Mouse (Mus musculus) neural tube, embryonic 14.5 days (tissue): ENCODE measurements around the gene Ankrd23. TPM values are rescaled to one million over a fixed set of nuclear protein-coding genes. Genes with fewer than 3 reads are reported as not detected.

Experiments
- ATAC-seq: fragments of 200-750 bp; cut with Nextera tagmentation; 2 replicates; pipeline ENCODE4 v1.8.0; 2017; ENCODE audit warnings: low read depth, mild to moderate bottlenecking, moderate TSS enrichment, moderate library complexity
- H3K27ac ChIP-seq: fragments of 300-500 bp; sonication (generic); 2 replicates; pipeline ENCODE4 v1.5.1; 2014; ENCODE audit warnings: low read depth, mild to moderate bottlenecking, control low read depth, low read length, moderate library complexity, mixed read lengths
- H3K27me3 ChIP-seq: fragments of 300-500 bp; sonication (generic); 2 replicates; pipeline ENCODE4 v1.6.1; 2014; ENCODE audit warnings: low read length; ENCODE audit not compliant: control insufficient read depth, insufficient read depth
- H3K36me3 ChIP-seq: fragments of 300-500 bp; sonication (generic); 2 replicates; pipeline ENCODE4 v1.6.1; 2014; ENCODE audit warnings: low read length, mixed read lengths; ENCODE audit not compliant: control insufficient read depth, insufficient read depth
- H3K4me1 ChIP-seq: fragments of 300-500 bp; sonication (generic); 2 replicates; pipeline ENCODE4 v1.6.1; 2014; ENCODE audit warnings: low read length; ENCODE audit not compliant: control insufficient read depth, insufficient read depth
- H3K4me2 ChIP-seq: fragments of 300-500 bp; sonication (generic); 2 replicates; pipeline ENCODE4 v1.6.1; 2014; ENCODE audit warnings: mild to moderate bottlenecking, low read depth, low read length, control low read depth
- H3K4me3 ChIP-seq: fragments of 300-500 bp; sonication (generic); 2 replicates; pipeline ENCODE4 v1.5.1; 2014; ENCODE audit warnings: low read depth, low read length, control low read depth, mixed read lengths
- H3K9ac ChIP-seq: fragments of 300-500 bp; sonication (generic); replicated peaks from 2 replicates; pipeline ENCODE4 v1.6.1; 2014; ENCODE audit warnings: low read depth, mild to moderate bottlenecking, control low read depth, low read length, mixed read lengths
- H3K9me3 ChIP-seq: fragments of 300-500 bp; sonication (generic); 2 replicates; pipeline ENCODE4 v1.6.1; 2016; ENCODE audit warnings: low read length; ENCODE audit not compliant: control insufficient read depth
- WGBS: fragments of 180-500 bp; shearing (Covaris S2); extraction: QIAGEN DNeasy Blood & Tissue Kit; methylation state at CpG from one replicate; pipeline ENCODE4 v1.1.7; 2014; 5-methylcytosine and 5-hydroxymethylcytosine counted together
- polyA plus RNA-seq: library from polyadenylated mRNA; unstranded; fragments of >200 nt; fragmentation: Nextera tagmentation; extraction: Ambion mirVana; gene quantifications from 2 replicates; pipeline ENCODE4 v1.2.1, GENCODE M21; 2014

Gene Ankrd23
- polyA plus RNA-seq, 1 experiment from 2014 or later: 14.9 TPM

- whole genome bisulfite sequencing: 2% methylated on average over 48 of the region's 51 CpGs
- H3K27ac ChIP-seq: peak within 1 kb of the TSS; percentile 87
Observed at GRCm38 (mm10) chr1:36511289-36512021, 25.2 kb downstream of the Ankrd23 start, which contains the start of gene Cnnm3. Gene Cnnm3 (plus strand): TSS chr1:36511867.

GRCm38 (mm10) chr1:36508238-36508637 is 28.4 kb downstream of the Ankrd23 start:
- no peaks in the 10 kb centered on the region for H3K9me3 ChIP-seq
- 90% methylated on average over 5 of the region's 5 CpGs for WGBS
- no peak for ATAC-seq
- H3K4me2 ChIP-seq: no peak overlapping the region
- peaks cover 6% of the 10 kb centered on the region; the same call in 1 of the 2 replicates for H3K27me3 ChIP-seq
- peaks cover 4% of the 10 kb centered on the region for H3K4me1 ChIP-seq
- H3K9ac ChIP-seq: no peak overlapping the region
- 0 out of 2 replicates have a peak, but pooled peaks cover 4% of the 10 kb centered on the region for H3K36me3 ChIP-seq
- H3K4me3 ChIP-seq: no peak overlapping the region
- no peak overlapping the region for H3K27ac ChIP-seq

More at GRCm38 (mm10) chr1:36511289-36512021, 25.2 kb downstream of the Ankrd23 start, which contains the start of gene Cnnm3:
- Histone ChIP-seq H3K27me3 (peaks cover 6% of the 10 kb centered on the region; the same call in 1 of the 2 replicates), H3K9me3 (no peaks in the 10 kb centered on the region), H3K4me1 (peaks cover 27% of the 10 kb centered on the region), H3K4me2 (peak within 1 kb of the TSS; percentile 99), H3K36me3 (0 out of 2 replicates have a peak, but pooled peaks cover 4% of the 10 kb centered on the region), H3K4me3 (peak within 1 kb of the TSS; percentile 70), H3K9ac (peak within 1 kb of the TSS; percentile 88)
- peak; percentile 98 for ATAC-seq

GRCm38 (mm10) chr1:36501261-36501660 is 35.4 kb downstream of the Ankrd23 start:
- H3K4me3 ChIP-seq: no peak overlapping the region
- H3K36me3 ChIP-seq: peaks cover 3% of the 10 kb centered on the region; the same call in 1 of the 2 replicates
- no peaks in the 10 kb centered on the region for H3K27me3 ChIP-seq
- no peaks in the 10 kb centered on the region for H3K9me3 ChIP-seq
- no peaks in the 10 kb centered on the region for H3K4me1 ChIP-seq
- no peak overlapping the region for H3K9ac ChIP-seq
- H3K27ac ChIP-seq: no peak overlapping the region
- 4% methylated on average over 3 of the region's 3 CpGs for WGBS
- ATAC-seq: peak; percentile 45; the same call in 1 of the 2 replicates
- no peak overlapping the region for H3K4me2 ChIP-seq

- no peak overlapping the region for H3K9ac ChIP-seq
- 74% methylated on average over 2 of the region's 2 CpGs for WGBS
Observed at GRCm38 (mm10) chr1:36497312-36497711, 39.4 kb downstream of the Ankrd23 start.

GRCm38 (mm10) chr1:36496719-36497118 is 40.0 kb downstream of the Ankrd23 start:
- Histone ChIP-seq H3K9ac (no peak overlapping the region), H3K4me1 (no peaks in the 10 kb centered on the region), H3K4me3 (no peak overlapping the region), H3K36me3 (no peaks in the 10 kb centered on the region), H3K4me2 (no peak overlapping the region), H3K9me3 (no peaks in the 10 kb centered on the region), H3K27me3 (no peaks in the 10 kb centered on the region), H3K27ac (no peak overlapping the region)
- 82% methylated on average over 2 of the region's 2 CpGs for WGBS
- no peak for ATAC-seq

More at GRCm38 (mm10) chr1:36497312-36497711, 39.4 kb downstream of the Ankrd23 start:
- no peak for ATAC-seq
- no peaks in the 10 kb centered on the region for H3K9me3 ChIP-seq
- no peak overlapping the region for H3K4me3 ChIP-seq
- no peak overlapping the region for H3K4me2 ChIP-seq
- H3K27ac ChIP-seq: no peak overlapping the region
- H3K27me3 ChIP-seq: no peaks in the 10 kb centered on the region
- H3K4me1 ChIP-seq: no peaks in the 10 kb centered on the region
- no peaks in the 10 kb centered on the region for H3K36me3 ChIP-seq

- Histone ChIP-seq H3K27ac (no peak overlapping the region), H3K4me2 (no peak overlapping the region), H3K4me3 (no peak overlapping the region), H3K4me1 (no peaks in the 10 kb centered on the region), H3K9me3 (no peaks in the 10 kb centered on the region), H3K27me3 (no peaks in the 10 kb centered on the region), H3K9ac (no peak overlapping the region), H3K36me3 (no peaks in the 10 kb centered on the region)
- no peak for ATAC-seq
- WGBS: 83% methylated on average over 6 of the region's 6 CpGs
Observed at GRCm38 (mm10) chr1:36493299-36493698, 43.4 kb downstream of the Ankrd23 start.

GRCm38 (mm10) chr1:36492416-36493139 is 44.1 kb downstream of the Ankrd23 start:
- ATAC-seq: no peak; the same call in 1 of the 2 replicates
- H3K4me3 ChIP-seq: no peak overlapping the region
- H3K4me1 ChIP-seq: no peaks in the 10 kb centered on the region
- no peaks in the 10 kb centered on the region for H3K36me3 ChIP-seq
- H3K9me3 ChIP-seq: no peaks in the 10 kb centered on the region
- no peak overlapping the region for H3K9ac ChIP-seq
- 55% methylated on average over 9 of the region's 9 CpGs for WGBS
- H3K27me3 ChIP-seq: no peaks in the 10 kb centered on the region
- no peak overlapping the region for H3K27ac ChIP-seq
- H3K4me2 ChIP-seq: no peak overlapping the region

- Histone ChIP-seq H3K4me2 (no peak overlapping the region), H3K4me1 (no peaks in the 10 kb centered on the region), H3K9ac (no peak overlapping the region), H3K4me3 (no peak overlapping the region), H3K9me3 (no peaks in the 10 kb centered on the region), H3K36me3 (no peaks in the 10 kb centered on the region), H3K27me3 (no peaks in the 10 kb centered on the region), H3K27ac (no peak overlapping the region)
- ATAC-seq: no peak
- WGBS: 57% methylated on average over 6 of the region's 6 CpGs
Observed at GRCm38 (mm10) chr1:36489661-36490060, 47.0 kb downstream of the Ankrd23 start.

GRCm38 (mm10) chr1:36487111-36487510 is 49.6 kb downstream of the Ankrd23 start:
- Histone ChIP-seq H3K4me3 (no peak overlapping the region), H3K27ac (no peak overlapping the region), H3K27me3 (no peaks in the 10 kb centered on the region), H3K36me3 (no peaks in the 10 kb centered on the region), H3K4me2 (no peak overlapping the region), H3K4me1 (no peaks in the 10 kb centered on the region), H3K9me3 (no peaks in the 10 kb centered on the region), H3K9ac (no peak overlapping the region)
- WGBS: 78% methylated on average over 9 of the region's 9 CpGs
- ATAC-seq: no peak
